Mouse (Mus musculus): ENCODE results near the gene Pnpla3.

DNA sequence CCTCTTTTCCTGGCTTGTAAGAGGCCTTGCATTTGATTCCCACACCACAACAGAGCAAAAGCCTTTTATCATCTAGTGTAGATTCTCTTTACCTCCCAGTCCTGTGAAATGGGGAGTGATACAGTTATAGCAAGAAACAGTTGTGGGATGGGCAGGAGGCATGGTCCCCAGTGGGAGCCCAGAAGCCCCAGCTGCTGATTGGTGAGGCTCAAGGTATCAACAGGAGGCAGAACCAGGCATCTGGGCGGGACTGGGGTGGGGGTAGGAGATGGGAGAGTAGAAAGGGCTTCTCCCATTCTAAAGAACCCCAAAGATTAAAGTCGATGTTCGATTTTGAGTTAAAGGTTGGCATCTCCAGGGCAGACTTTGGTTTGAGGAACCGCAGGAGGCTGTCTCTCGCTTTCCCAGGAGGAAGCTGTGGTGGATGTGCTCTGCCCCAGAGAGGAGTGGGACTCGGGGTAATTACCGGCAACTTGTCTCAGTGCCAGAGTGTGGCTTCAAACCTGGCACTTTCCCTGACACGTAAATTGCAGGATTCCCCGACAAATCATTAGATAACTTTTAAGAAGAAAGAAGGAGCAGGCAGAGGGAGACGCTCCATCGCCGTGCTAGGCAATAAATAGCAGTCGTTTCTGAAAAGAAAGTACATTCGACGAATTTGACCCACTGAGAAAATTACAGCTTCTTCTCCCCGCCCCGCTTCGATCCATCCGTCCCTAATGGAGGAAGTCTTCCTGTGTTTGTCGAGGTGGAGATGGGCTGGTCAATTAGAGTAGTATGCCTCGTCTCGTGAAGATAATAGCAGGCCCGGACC is 50.5 kb downstream of the Pnpla3 start:
- no peak for TF ChIP-seq CTCF (IDR thresholded peaks at IDR 0.05; ENCODE audit: control insufficient read depth, insufficient read depth, insufficient replicate concordance, low read depth, low read length)
- no peak for TF ChIP-seq POLR2A (IDR thresholded peaks at IDR 0.05; ENCODE audit: control insufficient read depth, low read depth, low read length)
